Mouse (Mus musculus) liver, embryonic 12.5 days (tissue): ENCODE results near the gene Rbmx2. TPM values are rescaled to one million over a fixed set of nuclear protein-coding genes. Genes with fewer than 3 reads are reported as not detected.

Experiments
- polyA plus RNA-seq: library from polyadenylated mRNA; unstranded; fragments of >200 nt; fragmentation: Nextera tagmentation; extraction: Ambion mirVana; gene quantifications from 2 replicates; pipeline ENCODE4 v1.2.1, GENCODE M21; 2016

Rbmx2 gene
- polyA plus RNA-seq, 1 experiment from 2014 or later = 18.2 TPM

Other genes starting within 250 kb of the Rbmx2 start
- 4.0 and 4.3 TPM in 2 replicates for gene Elf4, start 231.9 kb upstream of the Rbmx2 start, polyA plus RNA-seq
- 73.2 and 73.9 TPM in 2 replicates for gene Aifm1, start 181.4 kb upstream of the Rbmx2 start, polyA plus RNA-seq
- 0.90 and 0.93 TPM in 2 replicates for gene Rab33a, start 175.7 kb upstream of the Rbmx2 start, polyA plus RNA-seq
- gene Zfp280c, start 100.5 kb upstream of the Rbmx2 start, polyA plus RNA-seq = 5.5 and 7.2 TPM in 2 replicates
- gene Slc25a14, start 71.6 kb upstream of the Rbmx2 start, polyA plus RNA-seq = 5.5 and 5.6 TPM in 2 replicates
- not detected in 2 replicates for gene Gpr119, start 20.5 kb upstream of the Rbmx2 start, polyA plus RNA-seq
- 0.12 and 0.25 TPM in 2 replicates for gene Gm595, start 182.7 kb downstream of the Rbmx2 start, polyA plus RNA-seq